Mouse (Mus musculus) adipocyte (in vitro differentiated cells): ENCODE measurements at regions not wholly inside any gene's neighbourhood (a gene's known extent, or its start where the extent isn't known, plus 50 kb on each side); places are given as distances from the start of the nearest gene placed in this dataset.
A peak's percentile ranks its signal among the peaks of the same experiment; 100 is the strongest.

Experiments used
- DNase-seq: peaks from one replicate; pipeline ENCODE4 v3.0.0-alpha.2; 2016; ENCODE audit warnings: low spot score

- peak; percentile 3 for DNase-seq
Measured at GRCm38 (mm10) chr13:71874986-71875385, 88.5 kb downstream of the Irx1 start.

GRCm38 (mm10) chr13:71868763-71869162 lies 94.8 kb downstream of the Irx1 start:
- DNase-seq = no peak

GRCm38 (mm10) chr13:71853426-71854025 lies 110.0 kb downstream of the Irx1 start:
- DNase-seq = no peak

GRCm38 (mm10) chr13:71804032-71804958 lies 159.2 kb downstream of the Irx1 start:
- DNase-seq = no peak

- no peak for DNase-seq
Measured at GRCm38 (mm10) chr13:71798288-71798687, 165.2 kb downstream of the Irx1 start.

- no peak for DNase-seq
Measured at GRCm38 (mm10) chr13:71784740-71785139, 178.8 kb downstream of the Irx1 start.

- DNase-seq = no peak
Measured at GRCm38 (mm10) chr13:71747003-71747965, 216.2 kb downstream of the Irx1 start.

GRCm38 (mm10) chr13:71746534-71746933 lies 217.0 kb downstream of the Irx1 start:
- DNase-seq = no peak

- DNase-seq = no peak
Measured at GRCm38 (mm10) chr13:71736821-71737345, 226.6 kb downstream of the Irx1 start.

GRCm38 (mm10) chr13:71734261-71734660 lies 229.3 kb downstream of the Irx1 start:
- no peak for DNase-seq

GRCm38 (mm10) chr13:71733360-71733759 lies 230.2 kb downstream of the Irx1 start:
- DNase-seq = no peak

GRCm38 (mm10) chr13:71732903-71733302 lies 230.6 kb downstream of the Irx1 start:
- no peak for DNase-seq

- no peak for DNase-seq
Measured at GRCm38 (mm10) chr13:71690069-71690817, 273.3 kb downstream of the Irx1 start.

GRCm38 (mm10) chr13:71689187-71689586 lies 274.3 kb downstream of the Irx1 start:
- DNase-seq = no peak

GRCm38 (mm10) chr13:71676081-71676624 lies 287.4 kb downstream of the Irx1 start:
- no peak for DNase-seq

GRCm38 (mm10) chr13:71669956-71670739 lies 293.4 kb downstream of the Irx1 start:
- peak; percentile 71 for DNase-seq

GRCm38 (mm10) chr13:71668256-71668655 lies 295.3 kb downstream of the Irx1 start:
- DNase-seq = peak; percentile 59

- no peak for DNase-seq
Measured at GRCm38 (mm10) chr13:71665221-71665916, 298.2 kb downstream of the Irx1 start.

GRCm38 (mm10) chr13:71657898-71658297 lies 305.6 kb downstream of the Irx1 start:
- no peak for DNase-seq
